Mouse (Mus musculus): ENCODE data around the gene Klk1b1. TPM values are rescaled to one million over a fixed set of nuclear protein-coding genes. Genes with fewer than 3 reads are reported as not detected.
"Not testable (repeated sequence)": the region's sequence is repeated elsewhere in the genome, so short reads cannot be mapped to it uniquely, and the experiment has no call there.

Gene Klk1b1
- polyA plus RNA-seq, 1 experiment = not detected

GRCm38 (mm10) chr7:44004847-44005246 is 38.3 kb downstream of the Klk1b1 start:
- Histone ChIP-seq H3K27ac (ENCODE audit: insufficient read depth, low read length) (no peak overlapping the region), H3K4me1 (ENCODE audit: control insufficient read depth, insufficient read depth, low read length) (no peaks in the 10 kb centered on the region), H3K4me3 (ENCODE audit: insufficient read depth, low read length) (no peak overlapping the region)
- TF ChIP-seq CTCF (IDR thresholded peaks at IDR 0.05; ENCODE audit: borderline replicate concordance, insufficient read depth, low read length) = no peak
- no peak for TF ChIP-seq POLR2A (IDR thresholded peaks at IDR 0.05; ENCODE audit: low read depth, low read length)

- not testable (repeated sequence) for H3K4me3 ChIP-seq (ENCODE audit: insufficient read depth, low read length); H3K4me1 ChIP-seq (ENCODE audit: control insufficient read depth, insufficient read depth, low read length); H3K27ac ChIP-seq (ENCODE audit: insufficient read depth, low read length)
Measured at GRCm38 (mm10) chr7:44011868-44012267, 45.3 kb downstream of the Klk1b1 start, which contains the start of gene Klk1b26. Gene Klk1b26 (plus strand): TSS chr7:44012168.

- not testable (repeated sequence) for H3K27ac ChIP-seq (ENCODE audit: insufficient read depth, low read length); H3K4me1 ChIP-seq (ENCODE audit: control insufficient read depth, insufficient read depth, low read length); H3K4me3 ChIP-seq (ENCODE audit: insufficient read depth, low read length)
Measured at GRCm38 (mm10) chr7:44014666-44015065, 48.1 kb downstream of the Klk1b1 start.

- TF ChIP-seq CTCF (IDR thresholded peaks at IDR 0.05; ENCODE audit: borderline replicate concordance, insufficient read depth, low read length) (no peak), POLR2A (IDR thresholded peaks at IDR 0.05; ENCODE audit: low read depth, low read length) (no peak)
- Histone ChIP-seq H3K27ac (ENCODE audit: insufficient read depth, low read length) (no peak overlapping the region), H3K4me1 (ENCODE audit: control insufficient read depth, insufficient read depth, low read length) (no peaks in the 10 kb centered on the region), H3K4me3 (ENCODE audit: insufficient read depth, low read length) (no peak overlapping the region)
Measured at GRCm38 (mm10) chr7:44015071-44015470, 48.5 kb downstream of the Klk1b1 start.

Other genes with a start within 250 kb of the Klk1b1 start
- not detected in 2 replicates for gene Klk12, start 197.9 kb upstream of the Klk1b1 start, polyA plus RNA-seq (2011; ENCODE audit: insufficient read length, low read depth, missing spikeins)
- gene Klk11, start 192.1 kb upstream of the Klk1b1 start, polyA plus RNA-seq (2011; ENCODE audit: insufficient read length, low read depth, missing spikeins) = not detected in 2 replicates
- gene Klk10, start 185.7 kb upstream of the Klk1b1 start, polyA plus RNA-seq (2011; ENCODE audit: insufficient read length, low read depth, missing spikeins) = 0.63 and 1.8 TPM in 2 replicates
- gene Klk9, start 174.9 kb upstream of the Klk1b1 start, polyA plus RNA-seq (2011; ENCODE audit: insufficient read length, low read depth, missing spikeins) = not detected in 2 replicates
- 6.2 and 12.8 TPM in 2 replicates for gene Klk8, start 169.2 kb upstream of the Klk1b1 start, polyA plus RNA-seq (2011; ENCODE audit: insufficient read length, low read depth, missing spikeins)
- gene Klk7, start 155.5 kb upstream of the Klk1b1 start, polyA plus RNA-seq (2011; ENCODE audit: insufficient read length, low read depth, missing spikeins) = not detected in 2 replicates
- not detected in 2 replicates for gene Klk6, start 142.3 kb upstream of the Klk1b1 start, polyA plus RNA-seq (2011; ENCODE audit: insufficient read length, low read depth, missing spikeins)
- gene Klk5, start 124.8 kb upstream of the Klk1b1 start, polyA plus RNA-seq (2011; ENCODE audit: insufficient read length, low read depth, missing spikeins) = not detected in 2 replicates
- not detected in 2 replicates for gene Klk4, start 85.6 kb upstream of the Klk1b1 start, polyA plus RNA-seq (2011; ENCODE audit: insufficient read length, low read depth, missing spikeins)
- gene Klk15, start 33.0 kb upstream of the Klk1b1 start, polyA plus RNA-seq (2011; ENCODE audit: insufficient read length, low read depth, missing spikeins) = not detected in 2 replicates
- not detected in 2 replicates for gene Klk1b8, start 16.1 kb upstream of the Klk1b1 start, polyA plus RNA-seq (2011; ENCODE audit: insufficient read length, low read depth, missing spikeins)
- gene Klk1b9, start 9.3 kb downstream of the Klk1b1 start, polyA plus RNA-seq (2011; ENCODE audit: insufficient read length, low read depth, missing spikeins) = not detected in 2 replicates
- gene Klk1b11, start 29.1 kb downstream of the Klk1b1 start, polyA plus RNA-seq (2011; ENCODE audit: insufficient read length, low read depth, missing spikeins) = not detected in 2 replicates
- not detected in 2 replicates for gene Klk1b26, start 45.4 kb downstream of the Klk1b1 start, polyA plus RNA-seq (2011; ENCODE audit: insufficient read length, low read depth, missing spikeins)
- not detected in 2 replicates for gene Klk1b27, start 85.5 kb downstream of the Klk1b1 start, polyA plus RNA-seq (2011; ENCODE audit: insufficient read length, low read depth, missing spikeins)
- gene Klk1b21, start 135.6 kb downstream of the Klk1b1 start, polyA plus RNA-seq (2011; ENCODE audit: insufficient read length, low read depth, missing spikeins) = not detected in 2 replicates
- gene Klk1b22, start 145.9 kb downstream of the Klk1b1 start, polyA plus RNA-seq (2011; ENCODE audit: insufficient read length, low read depth, missing spikeins) = not detected in 2 replicates
- not detected in 2 replicates for gene Klk1b16, start 170.0 kb downstream of the Klk1b1 start, polyA plus RNA-seq (2011; ENCODE audit: insufficient read length, low read depth, missing spikeins)
- gene Klk1b24, start 221.5 kb downstream of the Klk1b1 start, polyA plus RNA-seq (2011; ENCODE audit: insufficient read length, low read depth, missing spikeins) = not detected in 2 replicates
- not detected in 2 replicates for gene Klk1b3, start 231.4 kb downstream of the Klk1b1 start, polyA plus RNA-seq (2011; ENCODE audit: insufficient read length, low read depth, missing spikeins)
- not detected in 2 replicates for gene Klk1b4, start 240.7 kb downstream of the Klk1b1 start, polyA plus RNA-seq (2011; ENCODE audit: insufficient read length, low read depth, missing spikeins)
- not detected in 2 replicates for gene Klk1b5, start 249.2 kb downstream of the Klk1b1 start, polyA plus RNA-seq (2011; ENCODE audit: insufficient read length, low read depth, missing spikeins)